Mouse (Mus musculus): Measurements from ENCODE around the gene Crk.
"Not testable (repeated sequence)": the region's sequence is repeated elsewhere in the genome, so short reads cannot be mapped to it uniquely, and the experiment has no call there.

Crk gene

DNA sequence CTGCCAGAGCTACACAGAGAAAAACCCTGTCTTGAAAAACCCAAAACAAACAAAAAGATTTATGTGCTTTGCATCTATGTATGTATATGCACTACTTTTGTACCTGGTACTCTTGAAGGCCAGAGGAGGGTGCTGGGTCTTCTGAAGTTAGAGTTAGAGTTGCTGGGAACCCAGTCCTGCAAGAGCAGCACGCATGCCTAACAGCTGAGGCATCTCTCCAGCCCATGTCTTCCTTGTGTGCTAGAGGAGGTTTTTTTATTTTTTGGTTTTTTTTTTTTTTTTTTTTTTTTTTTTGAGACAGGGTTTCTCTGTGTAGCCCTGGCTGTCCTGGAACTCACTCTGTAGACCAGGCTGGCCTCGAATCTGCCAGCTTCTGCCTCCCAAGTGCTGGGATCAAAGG is 9.1 kb downstream of the Crk start:
- DNase-seq: no peak

- DNase-seq: no peak
Measured at GRCm38 (mm10) chr11:75689977-75690376, 10.9 kb downstream of the Crk start.

DNA sequence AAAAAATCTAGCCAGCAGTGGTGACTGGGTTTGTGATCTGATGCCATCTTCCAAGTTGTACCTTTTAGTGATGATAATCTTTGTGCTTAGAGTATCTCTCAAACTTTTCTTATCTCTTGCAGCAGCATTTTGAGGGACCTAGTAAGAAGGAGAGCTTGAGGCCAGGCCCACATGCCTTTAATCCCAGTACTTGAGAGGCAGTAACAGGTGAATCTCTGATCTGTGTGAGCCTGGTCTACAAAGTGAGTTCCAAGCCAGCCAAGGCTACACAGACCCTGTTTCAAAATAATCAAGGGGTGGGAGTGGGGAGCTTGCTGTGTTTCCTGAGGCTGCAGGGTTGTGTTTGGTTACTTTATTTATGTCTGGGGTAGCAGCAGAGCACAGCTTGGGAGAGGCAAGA is 12.0 kb downstream of the Crk start:
- DNase-seq: no peak

- no peak for DNase-seq
Measured at GRCm38 (mm10) chr11:75693570-75693969, 14.5 kb downstream of the Crk start.

GRCm38 (mm10) chr11:75697464-75697863 is 18.4 kb downstream of the Crk start:
- not testable (repeated sequence) for DNase-seq

DNA sequence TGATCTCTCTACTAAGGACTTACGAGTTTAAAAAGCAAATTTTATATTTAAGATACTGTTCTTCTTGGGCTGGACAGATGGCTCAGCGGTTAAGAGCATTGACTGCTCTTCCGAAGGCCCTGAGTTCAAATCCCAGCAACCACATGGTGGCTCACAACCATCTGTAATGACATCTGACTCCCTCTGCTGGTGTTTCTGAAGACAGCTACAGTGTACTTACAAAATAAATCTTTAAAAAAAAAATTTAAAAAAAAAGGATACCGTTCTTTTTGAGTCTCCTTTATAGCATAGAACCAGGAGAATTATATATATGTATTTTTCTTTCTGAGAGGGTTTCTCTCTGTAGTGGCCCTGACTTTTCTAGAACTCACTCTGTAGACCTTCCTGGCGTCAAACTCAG is 21.5 kb downstream of the Crk start:
- no peak for DNase-seq

DNA sequence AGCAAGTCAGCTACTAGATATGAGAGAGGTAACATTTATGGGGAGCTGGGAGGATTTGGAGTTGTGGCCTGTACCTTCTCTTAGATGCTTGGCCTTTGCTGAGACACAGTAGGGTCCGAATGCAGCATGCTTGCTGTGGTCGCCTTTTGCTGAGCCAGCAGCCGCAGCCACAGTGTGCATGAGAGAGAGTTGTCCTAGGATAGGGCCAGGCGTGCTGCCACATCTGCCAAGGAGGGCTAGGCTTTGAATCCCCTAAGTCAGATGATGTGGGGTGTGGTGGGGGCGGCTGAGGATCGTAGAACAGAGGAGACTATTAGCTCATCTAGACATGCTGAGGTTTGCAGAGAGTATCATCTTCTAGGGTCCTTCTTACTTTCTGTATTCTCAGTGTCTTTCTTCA is 23.7 kb downstream of the Crk start:
- no peak for DNase-seq

DNA sequence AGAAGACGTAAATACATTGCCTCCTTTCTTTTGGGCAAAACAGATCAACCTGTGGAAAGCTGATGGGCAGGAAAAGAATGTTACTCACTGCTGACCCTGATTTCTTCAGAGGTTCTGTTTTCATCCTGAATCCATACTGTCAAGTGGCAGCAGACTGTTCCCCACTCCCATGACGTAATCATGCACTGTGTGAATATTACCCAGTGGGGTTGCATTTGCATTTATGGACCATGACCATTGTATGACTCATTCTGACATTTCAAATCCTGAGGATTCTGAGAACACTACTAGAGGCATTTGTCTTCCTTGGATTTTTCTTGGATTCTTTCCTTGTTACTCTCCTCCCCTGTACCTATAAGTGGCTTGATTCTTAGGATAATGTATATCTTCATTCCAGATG is 24.7 kb downstream of the Crk start:
- no peak for DNase-seq

DNA sequence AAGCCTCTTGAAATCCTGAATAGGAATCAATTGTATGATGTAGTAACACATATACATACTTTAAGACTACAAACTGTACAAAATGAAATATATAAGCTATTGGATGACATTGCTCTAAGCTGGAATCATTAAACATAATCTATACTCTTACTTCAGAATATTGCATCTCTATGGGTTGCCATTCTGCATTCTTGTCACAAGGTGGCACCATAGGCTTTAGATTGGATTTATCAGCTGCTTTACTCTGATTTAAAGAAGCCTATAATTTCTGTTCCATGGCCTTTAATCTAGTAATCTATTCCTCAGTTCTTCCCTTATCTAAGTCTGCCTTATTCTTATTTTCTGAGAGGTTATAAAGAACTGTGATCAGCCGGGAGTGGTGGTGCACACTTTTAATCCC is 34.9 kb downstream of the Crk start:
- DNase-seq: no peak

DNA sequence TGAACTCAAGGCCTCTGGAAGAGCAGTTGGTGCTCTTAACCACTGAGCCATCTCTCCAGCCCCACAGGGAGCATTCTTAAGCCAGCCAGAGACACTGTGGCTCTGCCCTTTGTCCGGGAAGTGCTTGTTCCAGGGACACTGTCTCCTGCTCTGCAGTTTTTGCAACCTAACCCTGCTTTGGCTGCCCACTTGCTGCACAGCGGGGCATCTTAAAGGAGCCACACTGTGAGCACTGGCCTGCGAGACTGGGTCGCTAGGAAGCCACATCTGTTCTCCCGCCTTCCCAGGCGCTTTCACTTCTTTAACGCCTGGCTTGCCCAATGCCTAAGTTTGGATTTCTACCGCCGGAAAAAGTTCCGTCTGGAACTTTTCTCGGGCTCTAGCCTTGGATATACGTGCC is 36.5 kb downstream of the Crk start:
- DNase-seq: no peak

DNA sequence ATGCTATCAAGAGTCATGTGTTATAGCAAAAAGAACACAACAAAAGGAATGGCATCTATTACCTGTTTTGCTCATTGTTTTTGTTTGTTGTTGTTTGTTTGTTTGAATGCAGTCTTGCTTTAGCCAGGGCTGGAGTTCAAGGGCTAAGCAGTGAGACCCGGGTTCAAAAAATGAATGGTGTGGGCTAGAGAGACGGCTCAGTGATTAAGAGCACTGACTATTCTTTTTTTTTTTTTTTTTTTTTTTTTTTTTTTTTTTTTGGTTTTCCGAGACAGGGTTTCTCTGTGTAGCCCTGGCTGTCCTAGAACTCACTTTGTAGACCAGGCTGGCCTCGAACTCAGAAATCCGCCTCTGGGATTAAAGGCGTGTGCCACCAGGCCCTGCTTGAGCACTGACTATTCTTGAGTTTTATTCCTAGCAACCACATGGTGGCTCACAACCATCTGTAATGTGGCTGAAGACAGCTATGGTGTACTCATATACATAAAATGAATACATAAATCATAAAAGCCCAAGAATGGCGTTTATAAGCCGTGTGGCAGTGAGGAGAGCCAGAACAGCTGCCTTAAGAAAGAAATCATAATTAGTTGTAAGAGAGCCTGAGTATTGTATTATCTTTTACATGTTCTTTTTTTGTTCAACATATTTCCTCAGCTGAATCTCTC is 37.7 kb downstream of the Crk start:
- no peak for DNase-seq

DNA sequence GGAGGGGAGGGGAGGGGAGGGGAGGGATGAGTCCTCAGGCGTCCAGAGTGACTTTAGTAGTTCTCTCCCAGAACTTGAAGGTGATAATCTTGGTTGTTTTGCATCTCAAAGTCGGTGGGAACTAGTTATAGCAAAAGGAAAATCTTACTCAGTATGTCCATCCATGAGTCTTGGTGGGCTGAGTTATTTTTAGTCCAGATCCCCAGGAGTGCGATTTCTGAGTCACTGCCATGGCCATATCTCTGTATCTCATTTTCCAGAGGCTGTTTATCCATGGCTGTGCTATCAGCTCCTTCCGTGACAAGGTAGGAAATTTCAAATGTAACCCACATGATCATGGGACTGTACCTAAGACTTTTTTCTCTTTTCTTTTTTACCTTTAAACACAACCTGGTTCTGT is 43.3 kb downstream of the Crk start:
- no peak for DNase-seq

DNA sequence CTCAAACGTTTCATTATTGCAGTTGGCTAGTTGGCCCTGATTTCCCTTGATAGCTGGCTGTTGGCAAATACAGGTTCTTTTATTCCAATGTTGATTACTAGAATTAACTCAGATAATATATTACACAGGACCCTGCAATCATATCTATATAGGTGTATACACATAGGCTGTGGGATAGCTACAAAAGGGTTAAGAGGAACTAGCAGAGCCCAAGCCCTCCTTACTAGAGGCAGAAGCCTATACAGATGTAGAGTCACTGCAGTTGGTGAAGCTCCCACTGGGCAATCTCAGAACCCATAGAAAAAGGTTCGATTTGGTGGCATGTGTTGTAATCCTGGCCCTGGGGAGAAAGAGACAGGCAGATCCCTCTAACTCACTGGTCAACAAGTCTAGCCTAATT is 48.1 kb downstream of the Crk start:
- no peak for DNase-seq

- not testable (repeated sequence) for DNase-seq
Measured at GRCm38 (mm10) chr11:75727659-75728058, 48.6 kb downstream of the Crk start.

GRCm38 (mm10) chr11:75732434-75733226 is 53.6 kb downstream of the Crk start, which contains the start of gene Ywhae:
TSS of gene Ywhae (plus strand) at chr11:75732869.
- DNase-seq: peak; percentile 89

GRCm38 (mm10) chr11:75733227-75733940 is 54.3 kb downstream of the Crk start:
- peak; percentile 82 for DNase-seq

DNA sequence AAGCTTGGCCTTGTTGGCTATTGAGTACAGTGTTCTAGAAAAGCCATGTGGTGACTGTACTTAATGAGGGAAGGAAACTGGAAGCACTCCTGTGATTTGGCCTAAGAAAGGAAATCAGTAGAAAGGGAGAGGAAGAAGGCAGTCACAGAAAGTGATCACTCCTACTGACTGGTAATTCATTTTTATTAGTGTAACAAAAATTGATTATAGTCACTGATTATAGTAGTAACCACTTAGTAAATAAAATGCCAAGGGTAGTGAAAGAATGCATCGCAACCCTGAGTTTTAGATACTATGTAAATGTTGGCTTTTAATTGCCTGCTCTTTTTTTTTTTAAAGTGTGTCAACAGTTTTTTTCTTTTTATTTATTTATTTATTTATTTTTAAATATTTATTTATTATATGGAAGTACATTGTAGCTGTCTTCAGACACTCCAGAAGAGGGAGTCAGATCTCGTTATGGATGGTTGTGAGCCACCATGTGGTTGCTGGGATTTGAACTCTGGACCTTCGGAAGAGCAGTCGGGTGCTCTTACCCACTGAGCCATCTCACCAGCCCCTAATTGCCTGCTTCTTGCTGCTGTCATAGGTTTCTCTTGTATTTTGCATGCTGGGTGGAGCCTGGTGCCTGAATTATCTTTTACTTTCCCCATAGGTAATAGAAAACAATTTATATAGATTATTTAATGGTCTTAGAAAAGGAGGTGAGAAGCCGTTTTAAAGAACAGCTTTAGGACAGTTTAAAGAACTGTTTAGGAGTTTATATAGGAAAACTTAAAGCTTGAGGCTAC is 56.6 kb downstream of the Crk start:
- DNase-seq: no peak

DNA sequence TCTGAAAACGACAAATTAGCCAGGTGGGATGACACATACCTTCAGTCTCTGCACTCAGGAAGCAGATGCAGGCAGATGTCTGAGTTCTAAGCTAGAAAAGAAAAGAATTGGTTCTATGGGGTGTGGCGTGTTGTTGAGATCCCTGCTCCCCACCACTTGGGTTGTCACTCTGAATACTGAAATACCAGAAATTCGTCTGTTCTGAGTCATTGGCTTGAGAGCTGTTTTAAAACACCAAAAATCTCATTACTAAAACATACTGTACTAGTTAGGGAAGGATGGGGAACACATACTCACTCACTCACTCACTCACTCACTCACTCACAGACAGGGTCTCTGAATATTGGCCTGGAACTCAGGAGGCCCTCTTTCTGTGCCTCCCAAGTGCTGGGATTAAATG is 57.9 kb downstream of the Crk start:
- DNase-seq: no peak

GRCm38 (mm10) chr11:75737806-75738476 is 58.9 kb downstream of the Crk start:
- no peak for DNase-seq

DNA sequence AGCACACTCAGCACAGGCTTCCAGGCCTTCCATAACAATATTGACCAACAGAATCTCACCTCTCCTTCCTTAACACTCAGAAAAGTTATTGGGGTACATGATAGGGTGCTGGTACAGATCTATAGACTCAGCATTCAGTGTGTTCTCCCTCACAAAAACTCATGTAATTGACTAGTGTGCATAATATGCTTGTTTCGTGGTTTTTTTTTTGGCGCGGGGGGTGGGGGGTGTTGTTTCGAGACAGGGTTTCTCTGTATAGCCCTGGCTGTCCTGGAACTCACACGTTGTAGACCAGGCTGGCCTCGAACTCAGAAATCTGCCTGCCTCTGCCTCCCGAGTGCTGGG is 59.4 kb downstream of the Crk start:
- no peak for DNase-seq

DNA sequence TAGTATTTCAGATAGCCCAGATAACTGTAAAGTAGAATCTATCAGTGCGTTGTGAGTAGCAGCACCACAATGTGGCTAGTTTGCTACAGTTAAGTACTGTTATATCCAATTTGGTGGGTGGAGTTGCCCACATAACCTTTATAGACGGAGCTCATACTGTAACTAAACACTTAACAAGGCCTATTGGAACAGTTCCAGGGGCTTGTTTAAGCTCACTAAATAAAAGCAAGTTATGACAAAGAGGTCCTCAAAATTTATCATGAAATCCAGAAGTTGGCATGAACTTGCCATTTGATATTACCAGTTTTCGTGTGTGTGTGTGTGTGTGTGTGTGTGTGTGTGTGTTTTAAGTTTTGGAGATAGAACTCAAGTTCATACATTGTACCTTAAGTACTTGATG is 61.1 kb downstream of the Crk start:
- DNase-seq: no peak

DNA sequence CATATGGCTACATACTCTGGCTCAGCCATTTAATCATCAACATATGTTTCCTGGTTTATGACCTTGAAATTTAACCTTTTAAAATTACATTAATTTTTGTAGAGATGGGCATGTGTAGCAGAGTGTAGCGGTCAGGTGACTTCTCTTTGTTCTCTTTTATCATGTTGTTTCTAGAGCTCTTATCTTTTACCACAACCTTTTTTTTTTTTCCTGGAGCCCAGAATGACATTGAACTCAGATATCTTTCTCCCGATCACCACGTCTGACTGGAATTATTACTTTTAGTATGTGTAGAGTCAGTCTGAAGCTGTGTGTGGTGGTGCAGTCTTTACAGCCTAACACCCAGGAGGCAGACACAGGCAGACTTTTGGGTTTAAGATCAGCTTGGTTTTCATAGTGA is 62.6 kb downstream of the Crk start:
- DNase-seq: no peak

- no peak for DNase-seq
Measured at GRCm38 (mm10) chr11:75744761-75745160, 65.7 kb downstream of the Crk start.
